Mouse (Mus musculus): Measurements from ENCODE around the gene Gal3st2c.

GRCm38 (mm10) chr1:94033075-94033602, 42.8 kb downstream of the Gal3st2c start:
- TF ChIP-seq CTCF (IDR thresholded peaks at IDR 0.05; ENCODE audit: extremely low read depth, insufficient read depth, insufficient read length, insufficient replicate concordance) (no peak), POLR2A (IDR thresholded peaks at IDR 0.05; ENCODE audit: low read depth, low read length) (no peak)

All from spleen, adult 2 months (tissue).